Mouse (Mus musculus) MEL (cell line): ENCODE data around the gene Phf20. TPM values are rescaled to one million over a fixed set of nuclear protein-coding genes. Genes with fewer than 3 reads are reported as not detected.

Source experiments
- DNase-seq: peaks from one replicate; pipeline ENCODE4 v3.0.0; 2011; ENCODE audit warnings: low read depth, low spot score
- H3K27ac ChIP-seq: 2 replicates; pipeline ENCODE4 v1.5.1; 2012; ENCODE audit warnings: low read depth, mild to moderate bottlenecking, control low read depth, low read length, moderate library complexity; ENCODE audit not compliant: control insufficient read depth
- H3K27me3 ChIP-seq, 2 experiments: fragments of 150-350 bp in 1 of 2; sonication (generic) in 1 of 2; 2 replicates each; pipeline ENCODE4 v1.6.1; 2012; ENCODE audit warnings: low read length in 2 of 2, mild to moderate bottlenecking in 2 of 2, improper control_type of control experiment in 1 of 2, moderate library complexity in 1 of 2; ENCODE audit not compliant: insufficient read depth in 2 of 2, control insufficient read depth in 1 of 2
- H3K36me3 ChIP-seq, 2 experiments: 2 replicates each; pipeline ENCODE4 v1.6.1; 2012 to 2014; ENCODE audit warnings: low read length in 2 of 2, improper control_type of control experiment in 1 of 2, inconsistent platforms in 1 of 2, mild to moderate bottlenecking in 1 of 2; ENCODE audit not compliant: insufficient read depth in 2 of 2, control insufficient read depth in 1 of 2
- H3K4me1 ChIP-seq, 2 experiments: fragments of 150-350 bp in 1 of 2; sonication (generic) in 1 of 2; 2 replicates each; pipeline ENCODE4 v1.6.1; 2012; ENCODE audit warnings: low read length in 2 of 2, improper control_type of control experiment in 1 of 2, mild to moderate bottlenecking in 1 of 2; ENCODE audit not compliant: insufficient read depth in 2 of 2, control insufficient read depth in 1 of 2
- H3K4me3 ChIP-seq, 2 experiments: fragments of 150-350 bp in 1 of 2; sonication (generic) in 1 of 2; 2 replicates each; pipeline ENCODE4 v1.5.1; 2012; ENCODE audit warnings: low read depth in 2 of 2, low read length in 2 of 2, mild to moderate bottlenecking in 2 of 2, moderate library complexity in 2 of 2, control low read depth in 1 of 2, improper control_type of control experiment in 1 of 2; ENCODE audit not compliant: control insufficient read depth in 1 of 2, insufficient read depth in 1 of 2
- H3K79me2 ChIP-seq: 2 replicates; pipeline ENCODE4 v1.6.1; 2012; ENCODE audit warnings: mild to moderate bottlenecking, low read length, moderate library complexity; ENCODE audit not compliant: control insufficient read depth, poor library complexity, insufficient read depth
- H3K9ac ChIP-seq: 2 replicates; pipeline ENCODE4 v1.6.1; 2012; ENCODE audit warnings: low read depth, mild to moderate bottlenecking, control low read depth, low read length, moderate library complexity; ENCODE audit not compliant: control insufficient read depth, poor library complexity, severe bottlenecking
- H3K9me3 ChIP-seq: fragments of 150-350 bp; sonication (generic); replicated peaks from 2 replicates; pipeline ENCODE4 v1.6.1; 2012; ENCODE audit warnings: mild to moderate bottlenecking, low read length, improper control_type of control experiment, moderate library complexity; ENCODE audit not compliant: insufficient read depth
- BHLHE40 ChIP-seq: IDR thresholded peaks from 2 replicates; pipeline ENCODE4 v1.6.1; 2012; ENCODE audit warnings: low read depth, mild to moderate bottlenecking, inconsistent platforms, low read length, improper control_type of control experiment, borderline replicate concordance
- CHD2 ChIP-seq: IDR thresholded peaks from 2 replicates; pipeline ENCODE4 v1.6.1; 2011; ENCODE audit warnings: low read length, improper control_type of control experiment
- CTCF ChIP-seq, 3 experiments: IDR thresholded peaks in 2 of 3; conservative IDR thresholded peaks in 1 of 3; 2 replicates each; pipeline ENCODE4 v1.5.1; 2011 to 2012; ENCODE audit warnings: low read length in 3 of 3, low read depth in 2 of 3, mild to moderate bottlenecking in 2 of 3, improper control_type of control experiment in 1 of 3, inconsistent platforms in 1 of 3, mixed read lengths in 1 of 3, moderate library complexity in 1 of 3; ENCODE audit not compliant: control insufficient read depth in 1 of 3, insufficient read depth in 1 of 3, poor library complexity in 1 of 3, severe bottlenecking in 1 of 3
- E2F4 ChIP-seq: IDR thresholded peaks from 2 replicates; pipeline ENCODE4 v1.6.1; 2011; ENCODE audit warnings: low read depth, low read length, improper control_type of control experiment, borderline replicate concordance
- GATA1 ChIP-seq: IDR thresholded peaks from 2 replicates; pipeline ENCODE4 v1.6.1; 2011; ENCODE audit warnings: low read depth, low read length, improper control_type of control experiment
- HCFC1 ChIP-seq: IDR thresholded peaks from 2 replicates; pipeline ENCODE4 v1.6.1; 2012; ENCODE audit warnings: low read depth, mild to moderate bottlenecking, inconsistent platforms, low read length, improper control_type of control experiment, moderate library complexity
- JUND ChIP-seq: IDR thresholded peaks from 2 replicates; pipeline ENCODE4 v1.6.1; 2011; ENCODE audit warnings: low read depth, mild to moderate bottlenecking, improper control_type of control experiment, low read length
- MAFK ChIP-seq: IDR thresholded peaks from 2 replicates; pipeline ENCODE4 v1.6.1; 2011; ENCODE audit warnings: low read depth, mild to moderate bottlenecking, low read length, improper control_type of control experiment, borderline replicate concordance
- MAX ChIP-seq: IDR thresholded peaks from 2 replicates; pipeline ENCODE4 v1.6.1; 2011; ENCODE audit warnings: low read length, improper control_type of control experiment
- MAZ ChIP-seq: IDR thresholded peaks from 2 replicates; pipeline ENCODE4 v1.6.1; 2012; ENCODE audit warnings: low read depth, mild to moderate bottlenecking, inconsistent platforms, low read length, improper control_type of control experiment
- MEF2A ChIP-seq: IDR thresholded peaks from 2 replicates; pipeline ENCODE4 v1.6.1; 2014; ENCODE audit warnings: low read depth, mild to moderate bottlenecking, inconsistent platforms, low read length, improper control_type of control experiment; ENCODE audit not compliant: poor library complexity, insufficient replicate concordance, severe bottlenecking; ENCODE audit errors: extremely low read depth
- MXI1 ChIP-seq: IDR thresholded peaks from 2 replicates; pipeline ENCODE4 v1.6.1; 2011; ENCODE audit warnings: mild to moderate bottlenecking, low read depth, low read length, improper control_type of control experiment
- MYB ChIP-seq: IDR thresholded peaks from 2 replicates; pipeline ENCODE4 v1.6.1; 2011; ENCODE audit warnings: mild to moderate bottlenecking, low read depth, low read length, improper control_type of control experiment
- MYC ChIP-seq: IDR thresholded peaks from 2 replicates; pipeline ENCODE4 v1.6.1; 2011; ENCODE audit warnings: low read depth, mild to moderate bottlenecking, low read length, improper control_type of control experiment, moderate library complexity
- NRF1 ChIP-seq: IDR thresholded peaks from 2 replicates; pipeline ENCODE4 v1.6.1; 2014; ENCODE audit warnings: low read depth, mild to moderate bottlenecking, inconsistent platforms, low read length, improper control_type of control experiment, moderate library complexity; ENCODE audit not compliant: poor library complexity, insufficient read depth, severe bottlenecking
- POLR2A ChIP-seq, 2 experiments: IDR thresholded peaks; 2 replicates each; pipeline ENCODE4 v1.6.1; 2011 to 2012; ENCODE audit warnings: low read length in 2 of 2, mild to moderate bottlenecking in 2 of 2, control low read depth in 1 of 2, improper control_type of control experiment in 1 of 2, low read depth in 1 of 2, moderate library complexity in 1 of 2; ENCODE audit not compliant: control insufficient read depth in 1 of 2, insufficient read depth in 1 of 2, poor library complexity in 1 of 2
- POLR2AphosphoS2 ChIP-seq: IDR thresholded peaks from 2 replicates; pipeline ENCODE4 v1.6.1; 2011; ENCODE audit warnings: low read length, improper control_type of control experiment
- RAD21 ChIP-seq: IDR thresholded peaks from 2 replicates; pipeline ENCODE4 v1.6.1; 2011; ENCODE audit warnings: mild to moderate bottlenecking, low read depth, low read length, improper control_type of control experiment
- RCOR1 ChIP-seq: IDR thresholded peaks from 2 replicates; pipeline ENCODE4 v1.6.1; 2012; ENCODE audit warnings: low read depth, mild to moderate bottlenecking, inconsistent platforms, low read length, improper control_type of control experiment
- SIN3A ChIP-seq: IDR thresholded peaks from 2 replicates; pipeline ENCODE4 v1.6.1; 2012; ENCODE audit warnings: low read length, improper control_type of control experiment, inconsistent platforms
- SMC3 ChIP-seq: IDR thresholded peaks from 2 replicates; pipeline ENCODE4 v1.6.1; 2011; ENCODE audit warnings: low read depth, low read length, improper control_type of control experiment
- TBP ChIP-seq: IDR thresholded peaks from 2 replicates; pipeline ENCODE4 v1.8.0; 2011; ENCODE audit warnings: low read depth, low read length, improper control_type of control experiment
- USF1 ChIP-seq: IDR thresholded peaks from 2 replicates; pipeline ENCODE4 v1.6.1; 2014; ENCODE audit warnings: low read depth, mild to moderate bottlenecking, inconsistent platforms, low read length, improper control_type of control experiment, moderate library complexity
- USF2 ChIP-seq, 2 experiments: IDR thresholded peaks; 2 replicates each; pipeline ENCODE4 v1.6.1; 2011 to 2012; ENCODE audit warnings: improper control_type of control experiment in 2 of 2, low read length in 2 of 2, borderline replicate concordance in 1 of 2, inconsistent platforms in 1 of 2, low read depth in 1 of 2, mild to moderate bottlenecking in 1 of 2; ENCODE audit not compliant: insufficient read depth in 1 of 2
- ZKSCAN1 ChIP-seq: IDR thresholded peaks from 2 replicates; pipeline ENCODE4 v1.6.1; 2012; ENCODE audit warnings: low read depth, mild to moderate bottlenecking, inconsistent platforms, low read length, improper control_type of control experiment, moderate library complexity
- ZMIZ1 ChIP-seq: IDR thresholded peaks from 2 replicates; pipeline ENCODE4 v1.6.1; 2012; ENCODE audit warnings: low read depth, mild to moderate bottlenecking, inconsistent platforms, low read length, improper control_type of control experiment, moderate library complexity
- ZNF384 ChIP-seq: IDR thresholded peaks from 2 replicates; pipeline ENCODE4 v1.6.1; 2012; ENCODE audit warnings: low read depth, mild to moderate bottlenecking, inconsistent platforms, low read length, improper control_type of control experiment
- polyA plus RNA-seq, 2 experiments: library from polyadenylated mRNA; stranded (reverse) in 1 of 2; unstranded in 1 of 2; fragments of >175 nt in 1 of 2; fragments of >200 nt in 1 of 2; gene quantifications; 2 replicates each; pipeline versions ENCODE4 v1.2.1 to v1.2.4; 2012; ENCODE audit warnings: low replicate concordance in 2 of 2, low read depth in 1 of 2; ENCODE audit not compliant: insufficient read length in 2 of 2, insufficient read depth in 1 of 2, missing spikeins in 1 of 2
- total RNA-seq: library from RNA; depleted of rRNA; stranded (reverse); fragments of 300-350 nt; gene quantifications from 2 replicates; pipeline ENCODE4 v1.2.3, GENCODE M21; 2012

Phf20 gene
- total and polyA plus RNA-seq, 3 experiments, result 11.7 to 16.9 TPM; not detected in 1

GRCm38 (mm10) chr2:156286733-156287132 lies 90.5 kb downstream of the Phf20 start (continued):
- TF ChIP-seq JUND, result no peak

- H3K36me3 ChIP-seq, result peaks cover 0 to 3% of the 10 kb centered on the region in 2 experiments; a peak in 2 of 4 replicates
- TF ChIP-seq USF1 (no peak), MEF2A (no peak), TBP (no peak), ZMIZ1 (no peak), POLR2AphosphoS2 (no peak), MAX (no peak), BHLHE40 (no peak), ZKSCAN1 (no peak), CHD2 (no peak), MXI1 (no peak)
- no peak for DNase-seq
Measured at GRCm38 (mm10) chr2:156288222-156288621, 92.0 kb downstream of the Phf20 start.

GRCm38 (mm10) chr2:156289552-156290160 lies 93.4 kb downstream of the Phf20 start:
- no peak overlapping the region for H3K4me3 ChIP-seq
- TF ChIP-seq BHLHE40 (no peak), POLR2A (IDR thresholded peaks at IDR 0.05; ENCODE audit: control insufficient read depth in 1 of 2, insufficient read depth in 1 of 2, low read depth in 1 of 2, low read length in 2 of 2, poor library complexity in 1 of 2) (no peak), E2F4 (no peak), SIN3A (no peak), HCFC1 (no peak), ZNF384 (no peak), MYC (no peak), RAD21 (no peak), NRF1 (no peak), TBP (no peak), GATA1 (no peak), MAFK (no peak), MXI1 (no peak), CTCF (IDR thresholded peaks at IDR 0.05 in 2 of 3, conservative IDR thresholded peaks at IDR 0.05 in 1 of 3; ENCODE audit: control insufficient read depth in 1 of 3, insufficient read depth in 1 of 3, low read depth in 2 of 3, low read length in 3 of 3, poor library complexity in 1 of 3, severe bottlenecking in 1 of 3) (no peak), SMC3 (no peak), MYB (no peak), RCOR1 (no peak), USF2 (IDR thresholded peaks at IDR 0.05; ENCODE audit: borderline replicate concordance in 1 of 2, insufficient read depth in 1 of 2, low read depth in 1 of 2, low read length in 2 of 2) (no peak), USF1 (no peak), MAZ (no peak)
- TF ChIP-seq, all 39 proteins: peak for 0
- Histone ChIP-seq H3K9ac (no peak overlapping the region), H3K79me2 (no peaks in the 10 kb centered on the region), H3K36me3 (peaks cover 0 to 3% of the 10 kb centered on the region in 2 experiments; a peak in 3 of 4 replicates), H3K9me3 (no peaks in the 10 kb centered on the region), H3K27me3 (no peaks in the 10 kb centered on the region), H3K4me1 (no peaks in the 10 kb centered on the region), H3K27ac (no peak overlapping the region)
- no peak for DNase-seq

More at GRCm38 (mm10) chr2:156288222-156288621, 92.0 kb downstream of the Phf20 start:
- Histone ChIP-seq H3K4me3 (no peak overlapping the region), H3K9ac (no peak overlapping the region), H3K79me2 (no peaks in the 10 kb centered on the region), H3K9me3 (no peaks in the 10 kb centered on the region), H3K4me1 (no peaks in the 10 kb centered on the region), H3K27me3 (no peaks in the 10 kb centered on the region), H3K27ac (no peak overlapping the region)
